Mouse (Mus musculus): ENCODE measurements around the gene Errfi1.
"Not testable (repeated sequence)": the region's sequence is repeated elsewhere in the genome, so short reads cannot be mapped to it uniquely, and the experiment has no call there.

Gene Errfi1

DNA sequence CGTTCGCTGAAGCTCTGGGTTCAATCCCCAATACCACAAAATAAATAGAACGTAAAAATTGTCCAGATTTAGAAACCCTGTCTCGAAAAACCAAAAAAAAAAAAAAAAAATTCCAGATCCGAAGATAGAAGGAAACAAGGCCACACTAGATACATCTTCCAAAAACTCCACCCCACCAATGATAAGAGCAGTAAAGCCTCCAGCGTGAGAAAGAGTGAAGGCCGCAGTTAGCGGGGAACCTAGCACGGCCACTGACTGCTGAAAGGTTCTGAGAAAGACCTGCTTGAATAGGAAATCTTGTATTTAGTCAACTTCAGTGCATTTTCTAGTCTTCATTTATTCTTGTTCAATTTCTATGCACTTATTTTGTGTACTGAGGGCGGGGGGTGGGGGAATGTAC, 21.7 kb downstream of the Errfi1 start:
- DNase-seq (ENCODE audit: extremely low read depth, low read depth, low spot score) = no peak

DNA sequence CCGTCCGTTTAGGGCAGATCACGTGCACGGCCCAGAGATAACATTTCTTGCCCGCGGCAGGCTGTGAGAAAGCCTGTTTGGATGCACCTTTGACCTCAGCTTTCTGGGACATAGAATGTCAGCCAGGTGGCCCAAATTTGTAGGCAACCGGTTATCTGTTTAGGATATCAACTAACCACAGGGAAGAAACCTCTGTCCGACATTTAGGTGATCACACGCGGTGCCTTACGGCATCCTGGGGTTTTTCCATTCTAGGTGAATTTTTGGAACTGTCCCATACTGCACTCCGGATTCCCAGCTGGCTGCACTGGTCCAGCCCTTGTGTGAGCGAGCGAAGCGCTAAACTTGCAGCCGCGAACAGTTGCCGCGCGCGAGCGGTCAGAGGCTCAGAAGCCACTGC, 25.9 kb downstream of the Errfi1 start:
- DNase-seq (ENCODE audit: extremely low read depth, low read depth, low spot score) = no peak

DNA sequence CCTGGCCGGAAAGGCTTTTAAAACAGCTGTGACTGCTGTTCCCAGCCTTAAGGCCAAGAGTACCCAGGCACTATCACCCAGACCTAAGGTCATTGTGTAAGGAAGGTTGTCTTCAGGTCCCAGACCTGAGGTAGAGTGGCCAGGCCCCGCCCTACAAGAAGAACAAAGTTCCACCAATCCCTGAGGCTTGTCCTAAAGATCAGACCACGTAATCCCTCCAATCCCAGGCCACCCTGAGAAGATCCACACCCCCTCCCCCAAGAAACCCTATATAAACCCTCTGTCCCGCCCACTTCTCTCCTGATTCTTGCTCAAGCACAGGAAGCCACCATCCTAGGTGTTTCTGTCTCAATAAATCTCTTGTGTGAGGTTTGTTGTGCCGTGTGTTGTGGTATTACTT, 26.6 kb downstream of the Errfi1 start:
- no peak for DNase-seq (ENCODE audit: extremely low read depth, low read depth, low spot score)

DNA sequence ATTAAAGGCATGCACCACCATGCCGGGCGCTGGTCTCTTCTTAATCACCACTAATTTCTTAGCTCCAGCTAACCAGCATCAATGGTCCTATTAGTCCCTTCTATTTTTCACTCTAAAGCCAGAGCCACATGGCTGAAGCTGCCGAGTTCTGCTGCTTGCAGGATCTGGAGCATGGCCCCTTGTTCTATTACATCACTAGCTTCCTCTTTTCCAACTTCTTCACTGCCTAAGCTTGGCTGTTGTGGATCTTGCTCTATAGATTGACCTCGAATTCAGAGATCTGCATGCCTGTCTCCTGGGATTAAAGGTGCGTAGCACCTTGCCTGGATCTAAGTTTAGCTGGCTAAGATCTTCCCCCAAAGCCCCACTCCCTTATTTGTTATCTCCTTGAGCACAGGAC, 28.9 kb downstream of the Errfi1 start:
- DNase-seq (ENCODE audit: extremely low read depth, low read depth, low spot score) = no peak

DNA sequence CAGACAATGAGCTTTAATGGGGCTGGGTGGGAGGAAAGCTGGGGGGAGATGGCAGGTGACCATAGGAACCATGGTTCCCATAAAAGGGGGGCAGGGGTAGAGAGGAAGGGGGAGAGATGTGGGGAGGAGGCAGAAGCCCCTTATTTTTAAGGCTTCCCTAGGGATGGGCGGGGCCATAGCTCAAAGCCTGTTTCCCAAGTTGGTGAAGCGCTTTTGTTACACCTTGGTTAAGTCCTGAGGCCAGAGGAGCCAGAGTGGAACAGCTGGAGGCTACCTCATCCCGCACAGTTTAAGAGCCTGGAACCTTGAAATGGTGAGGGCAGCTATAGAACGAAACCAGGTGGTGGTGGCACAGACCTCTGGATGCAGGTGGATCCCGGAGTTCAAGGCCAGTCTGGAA, 34.2 kb downstream of the Errfi1 start:
- DNase-seq (ENCODE audit: extremely low read depth, low read depth, low spot score) = no peak

DNA sequence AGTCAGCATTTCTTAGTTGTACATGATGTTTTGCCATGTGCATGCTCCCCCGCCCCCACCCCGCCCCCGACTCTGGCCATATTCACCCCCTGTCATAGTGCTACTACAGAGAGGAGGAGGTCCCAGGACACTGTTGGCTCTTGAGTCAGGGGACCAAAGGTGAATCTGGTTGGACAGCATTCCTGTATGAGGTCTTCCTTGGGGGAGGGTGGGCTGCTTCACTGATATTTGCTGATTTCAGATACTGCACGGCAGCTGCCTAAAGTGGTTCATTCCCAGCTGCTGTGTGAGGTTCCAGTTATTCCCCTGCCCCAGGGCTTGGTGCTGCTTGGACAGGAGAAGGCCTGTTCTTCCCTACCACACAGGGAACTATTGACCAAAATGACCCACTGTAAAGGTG, 34.8 kb downstream of the Errfi1 start:
- DNase-seq (ENCODE audit: extremely low read depth, low read depth, low spot score) = no peak

DNA sequence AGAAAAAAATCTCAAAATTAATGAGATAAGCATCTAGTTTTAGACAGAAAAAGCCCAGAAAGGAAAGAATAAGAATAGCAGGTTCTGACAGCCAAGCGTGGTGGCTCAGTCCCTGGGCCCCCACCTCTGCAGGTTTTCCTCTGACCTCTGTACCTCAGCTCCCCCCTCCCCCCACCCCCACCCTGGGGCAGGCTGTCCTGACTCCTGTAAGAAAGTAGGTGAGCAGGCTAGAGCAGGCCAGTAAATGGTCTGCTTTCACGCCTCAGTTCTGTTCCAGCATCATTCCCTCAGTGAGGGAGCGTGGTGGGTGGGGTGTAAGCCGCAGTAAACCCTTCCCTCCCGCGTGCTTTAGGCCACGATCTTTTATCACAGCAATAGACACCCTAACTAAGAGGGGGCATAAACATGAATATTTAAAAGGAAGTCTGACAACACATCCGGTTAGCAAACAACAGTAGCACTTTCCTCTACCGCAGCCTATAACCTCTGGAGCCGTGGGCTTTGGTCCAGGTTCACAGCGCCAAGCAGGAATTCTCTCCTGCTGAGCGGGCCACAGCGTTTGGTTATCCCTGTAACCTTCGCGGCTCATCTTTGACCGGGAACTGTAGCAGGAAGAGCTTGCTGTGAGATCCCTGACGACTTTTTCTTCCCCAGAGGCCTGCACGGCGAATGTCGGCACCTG, 35.7 kb downstream of the Errfi1 start:
- DNase-seq (ENCODE audit: extremely low read depth, low read depth, low spot score) = no peak

DNA sequence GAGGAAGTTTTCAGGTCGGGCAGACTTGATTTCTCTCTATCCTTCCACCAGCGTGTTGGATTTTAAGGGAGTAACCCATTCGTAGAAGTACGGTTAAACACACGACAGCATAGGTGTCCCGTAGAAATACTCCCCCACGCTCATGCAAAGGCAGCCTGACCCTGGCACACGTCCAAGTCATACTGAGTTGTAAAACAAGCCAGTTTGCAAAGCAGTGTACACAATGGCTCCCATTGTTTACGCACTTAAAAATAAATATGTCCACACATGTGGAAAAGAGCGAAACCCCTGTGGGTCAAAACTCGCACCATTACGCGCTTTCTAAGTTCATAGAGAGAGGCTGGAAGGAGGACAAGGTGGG, 36.2 kb downstream of the Errfi1 start:
- no peak for DNase-seq (ENCODE audit: extremely low read depth, low read depth, low spot score)

DNA sequence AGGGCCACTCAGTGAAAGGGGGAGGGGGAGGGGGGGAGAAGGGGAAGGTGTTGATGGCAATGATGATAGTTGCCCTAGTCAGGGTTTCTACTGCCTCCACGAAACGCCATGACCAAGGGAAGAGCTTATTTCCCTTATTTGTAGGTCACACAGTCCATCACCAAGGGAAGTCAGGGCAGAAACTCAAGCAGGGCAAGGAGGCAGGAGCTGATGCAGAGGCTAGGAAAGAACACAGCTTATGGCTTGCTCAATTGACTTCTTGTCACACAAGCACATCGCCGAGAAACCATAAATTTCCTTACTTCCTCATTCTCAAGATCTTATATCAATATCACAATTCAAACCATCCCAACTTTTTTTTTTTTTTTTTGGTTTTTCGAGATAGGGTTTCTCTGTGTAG, 37.6 kb downstream of the Errfi1 start:
- DNase-seq (ENCODE audit: extremely low read depth, low read depth, low spot score) = no peak

DNA sequence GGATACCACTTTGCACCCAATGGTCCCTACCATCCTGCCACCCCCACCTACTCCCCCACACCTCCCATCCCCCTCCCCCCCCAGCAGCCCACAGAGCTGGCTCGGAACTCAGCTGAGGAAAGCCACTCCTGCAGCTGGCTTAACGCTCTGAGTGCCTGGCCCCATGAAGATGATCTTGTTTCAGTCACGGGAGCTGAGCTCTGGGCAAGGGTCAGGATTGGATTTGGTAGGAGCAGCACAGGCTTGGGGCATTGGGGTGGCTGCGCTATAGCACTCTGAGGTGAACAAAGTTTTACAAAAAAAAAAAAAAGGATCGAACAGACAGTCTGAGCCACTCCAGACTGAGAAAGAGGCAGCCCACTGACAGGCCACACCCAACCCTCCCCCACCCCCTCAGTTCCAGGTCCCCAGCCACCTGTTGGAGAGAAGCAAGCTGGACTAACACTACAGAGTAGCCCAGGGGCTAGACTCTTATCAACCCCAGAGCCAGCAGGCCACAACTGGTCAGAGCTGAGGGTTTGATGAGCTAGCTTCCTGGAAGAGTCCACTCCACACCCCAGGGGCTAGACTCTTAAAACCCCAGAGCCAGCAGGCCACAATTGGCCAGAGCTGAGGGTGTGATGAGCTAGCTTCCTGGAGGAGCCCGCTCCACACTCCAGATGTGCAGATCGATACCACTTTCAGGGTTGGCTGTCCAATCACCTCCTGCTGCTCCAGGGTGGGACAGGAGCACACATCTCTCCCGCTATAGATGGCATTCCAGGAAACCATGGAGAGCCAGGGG, 41.2 kb downstream of the Errfi1 start:
- no peak for DNase-seq (ENCODE audit: extremely low read depth, low read depth, low spot score)

DNA sequence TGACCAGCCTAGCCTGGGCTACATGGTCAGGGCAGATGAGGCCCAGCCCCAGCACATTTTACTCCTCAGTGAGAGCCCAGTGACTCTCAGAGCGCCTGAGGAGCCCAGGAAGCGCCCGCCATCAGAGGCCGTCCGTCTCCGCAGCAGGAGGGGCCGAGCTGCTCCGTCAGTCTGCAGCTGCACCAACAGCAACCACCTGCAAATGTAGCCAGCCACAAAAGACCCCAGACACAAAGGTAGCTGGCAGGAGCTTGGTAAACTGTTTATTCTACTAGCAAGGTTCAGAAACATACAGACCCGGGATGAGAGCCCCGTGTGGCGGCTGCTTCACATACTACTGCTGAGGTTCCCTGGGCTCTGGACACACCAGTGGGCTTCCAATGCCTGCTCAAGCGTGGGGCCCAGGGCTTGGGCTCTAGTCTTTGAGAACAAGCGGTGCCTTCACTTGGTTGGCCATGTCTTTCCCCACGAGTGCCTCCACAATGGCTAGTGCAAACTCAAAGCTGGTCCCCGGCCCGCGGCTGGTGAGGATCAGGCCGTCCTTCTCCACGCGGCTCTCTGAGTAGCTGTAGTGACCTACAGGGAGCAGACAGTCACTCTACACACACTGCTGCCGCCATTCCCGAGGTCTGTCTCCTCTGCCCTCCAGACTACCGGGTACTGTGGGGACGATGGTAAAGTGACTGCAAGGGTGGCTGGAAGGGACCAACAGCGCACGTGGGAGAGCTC, 43.3 kb downstream of the Errfi1 start:
- DNase-seq (ENCODE audit: extremely low read depth, low read depth, low spot score) = no peak

DNA sequence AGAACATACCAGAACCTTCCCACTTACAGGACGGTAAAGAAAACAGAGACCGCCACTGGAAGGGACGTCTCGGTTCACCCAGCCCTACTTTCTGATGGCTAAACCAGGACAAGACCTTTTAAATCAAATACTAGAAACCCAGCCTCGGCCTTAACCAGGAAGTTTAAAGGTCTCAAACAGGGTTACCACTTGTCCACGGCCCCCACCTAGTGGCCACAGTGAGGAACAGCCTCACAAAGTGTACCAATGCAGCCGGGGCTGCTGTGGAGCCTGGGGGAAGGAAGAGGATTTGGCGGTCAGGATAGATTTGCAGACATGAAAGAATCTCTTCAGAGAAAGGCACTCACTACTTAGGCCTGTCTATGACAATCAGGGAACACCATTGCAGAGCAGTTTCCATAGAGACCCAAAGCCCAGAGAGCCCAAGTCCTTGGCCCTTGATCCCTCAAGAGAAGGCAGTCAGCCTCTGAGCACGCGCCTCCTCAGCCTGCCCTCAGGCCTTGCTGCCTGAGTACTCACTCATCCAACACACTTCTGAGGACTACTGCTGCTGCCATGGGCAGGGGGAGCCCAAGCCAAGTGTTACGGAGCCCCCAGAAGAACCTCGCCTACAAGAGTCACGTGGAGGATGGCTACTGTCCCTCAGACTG, 45.1 kb downstream of the Errfi1 start:
- no peak for DNase-seq (ENCODE audit: extremely low read depth, low read depth, low spot score)

DNA sequence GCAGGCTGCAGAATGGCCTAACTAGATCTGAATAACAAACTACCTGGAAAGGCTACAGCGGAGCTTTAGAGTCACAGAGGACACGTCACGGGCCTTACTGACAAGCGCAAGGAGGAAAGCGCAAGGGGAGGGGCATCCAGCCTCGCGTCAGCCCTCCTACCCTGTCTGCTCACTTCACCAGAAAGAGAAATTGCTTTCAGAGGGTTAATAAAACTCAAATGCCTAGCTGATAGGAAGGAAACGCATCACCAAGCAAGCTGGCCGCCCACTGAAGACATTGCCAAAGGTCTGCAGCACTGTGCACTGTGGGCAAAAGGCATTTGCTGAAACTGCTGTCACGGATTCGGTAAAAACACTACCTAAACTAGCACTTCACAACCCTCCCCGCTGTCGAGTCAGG, 46.8 kb downstream of the Errfi1 start:
- DNase-seq (ENCODE audit: extremely low read depth, low read depth, low spot score) = no peak

DNA sequence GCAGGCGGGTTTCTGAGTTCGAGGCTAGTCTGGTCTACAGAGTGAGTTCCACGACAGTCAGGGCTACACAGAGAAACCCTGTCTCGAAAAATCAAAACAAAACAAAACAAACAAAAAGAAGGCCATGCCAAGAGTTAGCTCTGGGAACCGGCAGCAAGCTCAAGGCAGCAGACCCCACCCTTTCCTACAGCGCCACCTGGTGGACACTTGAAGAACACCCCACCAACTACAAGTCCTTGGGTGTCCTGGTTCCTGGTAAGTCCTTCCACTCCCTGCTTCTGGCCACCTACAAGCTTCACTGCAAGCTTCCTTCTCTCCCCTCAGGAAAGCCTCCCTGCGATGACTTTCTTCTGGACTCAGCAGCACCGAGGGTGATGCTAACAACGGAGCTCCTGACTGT, 47.9 kb downstream of the Errfi1 start:
- DNase-seq (ENCODE audit: extremely low read depth, low read depth, low spot score) = no peak

DNA sequence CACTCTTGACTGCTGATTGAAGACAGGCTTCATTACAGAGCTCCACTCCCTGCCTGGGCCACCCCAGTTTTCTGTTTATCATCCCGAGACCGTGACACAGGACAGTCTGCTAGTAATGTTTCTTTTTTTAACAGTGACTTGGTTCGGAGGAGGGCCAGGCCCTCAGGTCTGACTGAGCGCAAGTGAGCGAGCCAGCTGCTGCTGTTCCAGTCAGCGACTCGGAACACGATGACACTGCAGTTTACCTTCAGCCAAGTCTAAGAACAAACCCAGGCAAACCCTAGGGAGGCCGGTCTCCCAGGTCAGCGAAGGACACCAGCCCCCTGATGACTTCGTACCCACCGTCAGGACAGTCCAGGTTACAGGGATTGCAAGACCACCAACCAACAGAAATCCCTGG, 48.3 kb downstream of the Errfi1 start:
- no peak for DNase-seq (ENCODE audit: extremely low read depth, low read depth, low spot score)

DNA sequence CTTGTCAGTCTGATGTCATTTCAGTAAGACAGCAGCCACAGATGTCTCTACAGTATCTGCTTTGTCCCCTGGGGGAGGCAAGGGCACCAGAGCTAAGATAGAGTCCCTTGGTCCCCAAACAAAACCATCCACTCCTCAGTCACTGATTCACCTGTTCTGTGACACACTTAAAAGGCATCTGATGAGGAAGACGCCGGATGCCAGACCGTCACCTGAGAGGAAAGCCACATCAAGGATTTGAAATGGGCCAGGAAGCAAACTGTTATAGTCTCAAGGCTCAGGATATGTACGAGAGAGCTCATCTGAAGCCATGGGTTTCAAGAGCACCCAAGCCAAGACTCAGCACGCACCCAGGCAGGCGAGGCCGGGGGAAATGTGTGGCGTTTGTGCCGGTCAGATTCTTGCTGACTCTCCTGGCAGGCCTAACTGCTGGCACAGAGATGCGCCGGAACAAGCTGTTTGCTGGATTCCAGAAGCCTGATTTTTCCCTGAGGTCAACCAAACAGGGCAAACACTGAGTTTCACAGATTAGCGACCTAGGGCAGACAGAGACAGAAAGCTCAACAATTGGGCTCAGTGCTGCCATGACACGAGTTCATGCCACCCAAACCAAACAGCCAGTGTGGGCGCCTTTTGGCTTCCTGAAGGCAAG, 49.5 kb downstream of the Errfi1 start:
- DNase-seq (ENCODE audit: extremely low read depth, low read depth, low spot score) = peak; percentile 70

DNA sequence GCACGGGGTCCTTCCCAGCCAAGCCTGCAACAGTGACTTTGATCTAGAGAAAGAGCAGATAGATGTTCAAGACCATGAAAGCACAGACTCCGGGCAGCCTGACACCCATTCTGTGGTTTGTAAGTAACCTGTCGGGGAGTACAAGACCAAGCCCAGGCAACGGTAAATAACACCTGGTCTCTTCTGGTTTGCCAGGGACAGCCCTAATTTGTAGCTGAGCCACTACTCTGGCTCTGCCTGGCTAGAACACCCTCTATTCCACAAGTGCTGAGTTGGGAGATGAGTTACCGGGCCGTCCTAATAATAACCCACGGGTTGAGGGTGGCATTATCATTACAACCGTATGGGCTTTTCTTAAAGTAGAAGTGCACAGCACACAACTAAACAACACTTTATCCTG, 53.4 kb downstream of the Errfi1 start:
- no peak for DNase-seq (ENCODE audit: extremely low read depth, low read depth, low spot score)

DNA sequence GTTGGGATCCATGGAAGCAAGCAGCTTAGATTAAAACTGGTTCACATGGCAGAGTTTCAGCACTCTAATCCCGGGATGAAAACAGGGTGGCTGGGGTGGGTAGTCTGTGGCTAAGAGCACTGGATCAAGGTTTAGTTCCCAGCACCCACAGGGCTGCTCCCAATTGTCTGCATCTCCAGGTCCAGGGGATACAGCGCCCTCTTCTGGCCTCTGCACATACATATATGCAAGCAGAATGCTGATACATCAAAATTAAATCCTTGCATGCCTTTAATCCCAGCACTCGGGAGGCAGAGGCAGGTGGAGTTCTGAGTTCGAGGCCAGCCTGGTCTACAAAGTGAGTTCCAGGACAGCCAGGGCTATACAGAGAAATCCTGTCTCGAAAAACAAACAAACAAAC, 54.8 kb downstream of the Errfi1 start:
- DNase-seq (ENCODE audit: extremely low read depth, low read depth, low spot score) = not testable (repeated sequence)

DNA sequence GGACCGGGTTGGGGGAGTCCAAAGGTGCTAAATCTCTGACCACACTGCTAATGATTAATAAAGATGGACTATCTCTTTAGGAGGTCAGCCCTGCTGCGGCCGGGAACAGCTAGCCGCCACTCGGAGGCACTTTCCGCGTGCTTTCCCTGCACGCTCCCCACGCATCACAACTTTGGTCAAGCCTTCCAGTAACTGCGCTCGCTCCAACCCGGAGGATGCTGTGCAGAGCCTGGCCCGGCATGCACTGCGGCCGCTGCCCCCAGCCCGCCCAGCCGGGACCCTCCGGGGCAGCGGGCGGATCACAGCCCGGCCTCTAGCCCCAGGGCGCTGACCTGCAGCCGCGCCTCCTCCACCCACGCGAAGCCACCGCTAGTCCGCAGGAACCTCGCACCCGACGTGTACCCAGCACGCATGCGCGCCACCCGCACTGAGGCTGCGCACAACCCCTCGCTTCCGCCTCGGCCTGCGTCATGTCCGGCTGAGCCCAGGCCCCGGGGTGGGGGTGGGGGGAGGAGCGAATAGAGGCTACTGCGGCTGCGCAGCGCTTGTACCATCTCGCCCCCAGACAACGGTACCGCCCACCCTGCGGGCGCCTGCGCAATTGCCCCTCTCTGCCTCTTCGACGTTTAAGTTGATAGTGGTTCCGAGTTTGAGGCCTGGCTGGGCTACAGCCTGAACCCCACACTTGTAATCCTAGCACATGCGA, 55.9 kb downstream of the Errfi1 start:
- no peak for DNase-seq (ENCODE audit: extremely low read depth, low read depth, low spot score)

DNA sequence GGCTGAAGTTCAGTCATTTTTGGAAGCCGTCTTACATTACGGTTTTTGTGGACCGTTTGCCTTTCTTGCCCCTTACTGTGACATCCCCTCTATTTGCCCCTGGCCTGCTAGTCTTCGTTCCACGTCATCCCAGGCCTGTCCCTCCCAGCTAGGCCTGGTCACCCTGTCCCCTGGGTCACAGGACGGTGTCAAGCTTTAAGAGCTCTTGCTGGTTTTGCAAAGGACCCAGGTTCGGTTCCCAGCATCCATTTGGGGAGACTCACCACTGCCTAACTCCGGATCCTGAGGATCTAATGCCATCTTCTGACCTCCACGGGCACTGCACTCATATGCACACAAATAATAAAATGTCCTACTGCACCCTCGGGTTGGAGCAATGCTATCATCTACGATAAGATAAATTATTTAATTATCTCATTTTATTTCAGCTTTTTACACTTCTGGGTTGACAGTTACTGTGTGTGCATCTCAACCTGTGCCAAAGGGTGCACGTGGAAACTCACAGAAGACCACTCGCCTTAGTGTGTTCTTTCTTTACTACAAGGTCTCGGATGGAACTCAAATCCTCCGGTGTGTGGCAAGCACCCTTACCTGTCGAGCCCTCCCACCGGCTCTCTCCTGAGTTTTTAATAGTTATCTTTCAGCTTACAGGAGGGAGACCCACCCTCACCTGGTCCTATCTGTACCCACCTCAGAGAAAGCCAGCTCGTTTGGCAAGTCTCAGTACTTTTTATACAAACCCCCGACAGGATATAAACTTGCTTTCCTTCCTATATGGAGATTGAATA, 56.6 kb downstream of the Errfi1 start:
- no peak for DNase-seq (ENCODE audit: extremely low read depth, low read depth, low spot score)
